Mouse (Mus musculus) CD8-positive naive resting alpha-beta T cell, adult 2 months (primary cell): ENCODE measurements around the gene Kcna5.

ENCODE experiments used
- DNase-seq, 2 experiments: peaks; one replicate each; pipeline ENCODE4 v3.0.0; 2022; ENCODE audit warnings: low read depth in 2 of 2, low spot score in 2 of 2

Gene Kcna5

GRCm38 (mm10) chr6:126535208-126535910 lies at the start of gene Kcna5:
TSS of gene Kcna5 (minus strand) at chr6:126535412.
- DNase-seq = no peak

- no peak for DNase-seq
These were observed 47.9 kb upstream of the Kcna5 start for GRCm38 (mm10) chr6:126583075-126583474.

- no peak for DNase-seq
These were observed 46.4 kb upstream of the Kcna5 start for GRCm38 (mm10) chr6:126581632-126582031.

GRCm38 (mm10) chr6:126580571-126580970 lies 45.4 kb upstream of the Kcna5 start:
- no peak for DNase-seq

- no peak for DNase-seq
These were observed 42.2 kb upstream of the Kcna5 start for GRCm38 (mm10) chr6:126577415-126577814.

- no peak for DNase-seq
These were observed 41.4 kb upstream of the Kcna5 start for GRCm38 (mm10) chr6:126576566-126576965.

GRCm38 (mm10) chr6:126574778-126575177 lies 39.6 kb upstream of the Kcna5 start:
- no peak for DNase-seq

GRCm38 (mm10) chr6:126573021-126573420 lies 37.8 kb upstream of the Kcna5 start:
- DNase-seq = no peak

- DNase-seq = no peak
These were observed 34.6 kb upstream of the Kcna5 start for GRCm38 (mm10) chr6:126569809-126570208.

- no peak for DNase-seq
These were observed 33.0 kb upstream of the Kcna5 start for GRCm38 (mm10) chr6:126568046-126568830.

GRCm38 (mm10) chr6:126567326-126567725 lies 32.1 kb upstream of the Kcna5 start:
- no peak for DNase-seq

- DNase-seq = no peak
These were observed 29.2 kb upstream of the Kcna5 start for GRCm38 (mm10) chr6:126564376-126564775.

- peak in 1 of 2 experiments; percentile 9 for DNase-seq
These were observed 28.7 kb upstream of the Kcna5 start for GRCm38 (mm10) chr6:126563898-126564297.

- DNase-seq = no peak
These were observed 26.5 kb upstream of the Kcna5 start for GRCm38 (mm10) chr6:126561702-126562101.

- DNase-seq = no peak
These were observed 25.5 kb upstream of the Kcna5 start for GRCm38 (mm10) chr6:126560696-126561095.

GRCm38 (mm10) chr6:126560036-126560435 lies 24.8 kb upstream of the Kcna5 start:
- DNase-seq = no peak

GRCm38 (mm10) chr6:126558276-126558675 lies 23.1 kb upstream of the Kcna5 start:
- no peak for DNase-seq

- no peak for DNase-seq
These were observed 18.6 kb upstream of the Kcna5 start for GRCm38 (mm10) chr6:126553812-126554211.

GRCm38 (mm10) chr6:126551862-126552395 lies 16.7 kb upstream of the Kcna5 start:
- DNase-seq = no peak

GRCm38 (mm10) chr6:126544107-126545036 lies 9.2 kb upstream of the Kcna5 start:
- no peak for DNase-seq

- DNase-seq = no peak
These were observed 7.5 kb upstream of the Kcna5 start for GRCm38 (mm10) chr6:126542724-126543123.
